Mouse (Mus musculus) R1 (cell line): ENCODE data around the gene Olfr786.

Source experiments
- DNase-seq: peaks from one replicate; pipeline ENCODE4 v3.0.0-alpha.2; 2018; ENCODE audit warnings: low read depth, low spot score

The Olfr786 gene

DNA sequence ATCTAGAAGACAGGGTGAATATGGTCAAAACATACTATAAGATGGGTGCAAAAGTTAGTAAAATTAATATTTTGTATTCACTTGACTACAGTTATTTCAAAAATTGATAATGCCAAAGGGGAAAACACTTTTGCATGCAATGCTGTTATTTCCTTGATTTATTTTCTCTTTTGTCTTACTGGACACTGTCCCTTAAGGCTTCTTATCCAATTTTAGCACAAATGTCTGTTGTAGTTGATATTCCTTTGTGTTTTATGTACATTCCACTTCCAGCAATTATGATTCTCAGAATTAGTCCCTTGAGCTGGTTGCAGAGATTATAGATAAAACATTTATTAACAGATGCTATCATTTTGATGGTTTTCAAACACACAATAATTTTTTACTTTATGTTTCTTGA, at the start of gene Olfr786:
Olfr786 (plus strand) TSS at position 301 of the 400 bp plus-strand sequence.
- DNase-seq: no peak

DNA sequence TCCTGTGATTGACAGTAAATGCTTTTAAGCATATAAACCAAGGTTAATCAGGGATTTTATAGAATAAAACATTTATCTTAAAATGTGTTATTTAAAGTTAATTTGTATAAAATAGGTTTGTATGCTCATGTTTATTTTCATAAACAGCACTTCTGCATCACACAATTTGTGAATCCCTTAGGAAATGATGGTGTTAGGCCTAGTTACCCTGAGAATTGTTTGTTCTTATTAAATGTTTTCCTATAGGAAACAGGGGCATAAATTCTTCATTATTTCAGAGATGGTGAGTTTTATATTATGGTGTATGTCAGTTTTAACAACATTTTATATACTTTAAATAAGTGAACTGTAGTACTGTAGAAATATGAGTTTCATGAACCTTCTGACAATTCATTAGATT, 43.3 kb upstream of the Olfr786 start, which contains the start of gene Olfr784:
Olfr784 (plus strand) TSS at position 301 of the 400 bp plus-strand sequence.
- no peak for DNase-seq

DNA sequence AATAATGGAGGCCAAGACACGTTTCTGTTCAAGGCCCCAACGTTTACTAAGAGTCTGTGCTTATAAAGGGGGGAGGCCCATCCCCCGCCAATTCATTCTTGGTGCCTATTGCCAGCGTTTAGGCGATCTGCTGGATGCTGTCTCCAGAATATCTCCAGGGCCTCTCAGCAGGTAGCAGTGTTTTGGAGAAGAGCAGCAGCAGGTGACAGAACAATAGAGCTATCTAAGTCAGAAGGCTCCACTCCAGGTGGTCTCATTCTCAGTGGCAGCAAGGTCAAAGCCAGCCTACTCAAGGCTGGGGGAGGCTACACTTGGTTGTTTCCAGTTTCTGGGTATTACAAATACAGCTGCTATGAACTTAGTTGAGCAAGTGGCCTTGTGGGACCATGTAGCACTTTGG, 26.2 kb upstream of the Olfr786 start:
- peak; percentile 40 for DNase-seq

DNA sequence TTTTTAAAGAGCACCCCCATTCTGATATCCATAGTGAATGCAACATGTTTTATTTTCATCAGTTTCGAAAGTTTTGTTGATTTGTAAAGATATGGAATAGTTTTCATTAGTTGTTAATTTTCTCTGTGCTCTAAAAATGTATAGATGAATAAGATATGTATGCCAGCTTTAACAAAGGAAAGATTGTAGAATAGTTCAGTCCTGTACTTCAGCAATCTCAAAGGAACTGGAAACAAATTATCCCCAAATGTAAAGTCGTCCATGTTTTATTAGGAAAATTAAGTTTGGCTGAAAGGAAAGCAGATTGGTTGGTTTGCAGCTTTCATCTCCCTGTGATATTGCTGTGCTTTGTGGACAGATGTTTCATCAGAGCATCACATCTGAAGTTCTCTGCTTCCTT, 22.0 kb upstream of the Olfr786 start, which contains the start of gene Olfr785:
Olfr785 (plus strand) TSS at position 301 of the 400 bp plus-strand sequence.
- no peak for DNase-seq

DNA sequence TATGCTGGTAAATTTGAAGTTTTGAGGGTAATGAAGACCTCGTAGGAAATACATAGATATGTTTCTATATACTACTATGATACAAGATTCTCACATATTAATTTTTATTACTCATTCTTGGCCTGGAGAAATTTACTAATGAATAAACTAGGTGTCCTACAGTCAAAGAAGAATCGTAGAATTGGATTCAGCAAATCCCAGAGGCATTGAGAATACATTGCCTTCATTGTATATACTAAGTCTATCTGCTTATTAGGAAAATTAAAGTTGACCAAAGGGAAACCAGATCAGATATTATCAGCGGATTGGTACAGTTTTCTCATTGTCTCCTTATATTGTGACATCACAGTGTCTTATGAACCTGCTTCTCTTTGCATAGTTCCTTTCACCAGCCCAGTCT, 34.5 kb downstream of the Olfr786 start, which contains the start of gene Olfr787:
Olfr787 (plus strand) TSS at position 301 of the 400 bp plus-strand sequence.
- no peak for DNase-seq

DNA sequence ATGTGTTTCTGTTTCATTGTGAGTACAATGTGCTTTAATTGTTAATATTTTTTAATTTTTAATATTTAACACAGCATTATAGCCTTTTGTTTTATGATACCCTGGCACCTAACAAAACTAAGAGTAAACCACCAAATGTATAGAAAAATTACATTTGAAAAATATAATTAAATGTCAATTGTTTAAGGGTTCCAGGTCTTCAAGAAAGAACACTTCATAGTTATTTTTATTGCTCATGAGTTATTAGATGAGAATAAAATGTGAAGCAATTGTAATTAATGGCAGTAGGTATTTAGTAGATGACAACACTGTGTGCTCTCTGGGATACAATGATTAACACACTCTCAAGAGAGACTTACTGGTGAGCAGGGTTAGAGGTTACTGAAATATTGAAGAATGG, 43.6 kb downstream of the Olfr786 start, which contains the start of gene Olfr788:
Olfr788 (plus strand) TSS at position 301 of the 400 bp plus-strand sequence.
- DNase-seq: no peak

DNA sequence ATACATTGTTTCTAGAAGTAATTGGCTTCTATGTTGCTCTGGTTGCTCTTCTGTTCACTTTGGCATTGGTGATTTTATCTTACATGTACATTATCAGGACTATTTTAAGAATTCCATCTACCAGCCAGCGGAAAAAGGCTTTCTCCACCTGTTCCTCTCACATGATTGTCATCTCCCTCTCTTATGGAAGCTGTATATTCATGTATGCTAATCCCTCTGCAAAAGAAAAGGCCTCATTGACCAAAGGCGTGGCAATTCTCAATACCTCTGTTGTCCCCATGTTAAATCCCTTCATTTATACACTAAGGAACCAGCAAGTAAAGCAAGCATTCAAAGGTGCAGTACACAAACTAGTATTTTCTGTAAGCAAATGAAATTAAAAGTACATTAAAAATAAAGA, 46.1 kb downstream of the Olfr786 start:
- DNase-seq: no peak

DNA sequence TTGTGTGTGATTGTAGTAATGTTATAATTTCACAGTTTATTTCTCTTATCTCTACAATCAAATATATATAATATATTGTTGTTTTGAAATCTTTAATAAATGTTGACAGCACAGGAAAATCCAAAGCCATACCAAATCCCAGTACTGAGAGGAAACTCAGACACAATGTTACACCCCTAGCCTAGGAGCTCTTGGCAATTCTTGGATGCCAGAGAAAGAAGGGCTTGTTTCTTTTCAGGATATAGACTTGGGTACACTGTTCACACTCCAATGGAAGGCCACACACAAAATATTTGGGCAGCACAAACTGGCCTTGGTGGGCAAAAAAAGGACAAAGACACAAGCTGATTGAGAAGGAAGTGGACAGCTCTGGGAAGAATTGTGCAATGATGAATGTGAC, 46.6 kb downstream of the Olfr786 start:
- no peak for DNase-seq

DNA sequence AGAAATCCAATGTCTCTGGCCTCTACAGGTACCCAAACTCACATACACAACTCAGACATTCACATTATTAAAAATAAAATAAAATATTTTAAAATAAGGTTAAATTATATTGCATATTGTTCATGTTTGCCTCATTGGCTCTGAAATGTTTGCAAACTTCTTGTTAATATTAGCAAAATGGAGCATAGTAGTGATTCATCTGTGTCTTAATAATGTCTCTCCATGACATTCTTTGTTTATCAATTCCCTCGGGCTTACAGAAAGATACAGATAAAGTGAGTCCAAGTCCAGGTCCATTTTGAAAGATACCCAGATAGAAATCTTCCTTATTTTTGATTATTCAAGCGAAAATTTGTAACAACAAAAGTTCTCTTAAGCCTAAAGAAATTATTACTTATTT, 57.3 kb downstream of the Olfr786 start, which contains the start of gene Olfr789:
Olfr789 (plus strand) TSS at position 301 of the 400 bp plus-strand sequence.
- DNase-seq: no peak
